Mouse (Mus musculus) mouse embryonic stem cell (cell line): Measurements from ENCODE around the gene Ide.

ENCODE experiments used
- in situ Hi-C, 2 experiments: fragments of 300-500 bp; cut with MboI; formaldehyde crosslinking; loops; 1 replicate in 1 of 2; 3 replicates in 1 of 2; pipeline ENCODE4 v1.14.3; 2019 to 2020; ENCODE audit warnings: low sequenced_read_pairs in 2 of 2, low pct_unique_long_range_greater_than_20kb in 1 of 2, mixed read lengths in 1 of 2; ENCODE audit not compliant: unreplicated experiment in 1 of 2

The Ide gene

GRCm38 (mm10) chr19:37290906-37291305 is 46.7 kb downstream of the Ide start:
- in situ Hi-C loops = no loop called here

- in situ Hi-C loops = no loop called here
Observed at GRCm38 (mm10) chr19:37284775-37285174, 52.9 kb downstream of the Ide start.

GRCm38 (mm10) chr19:37283166-37283565 is 54.5 kb downstream of the Ide start:
- in situ Hi-C loops = no loop called here

- in situ Hi-C loops = no loop called here
Observed at GRCm38 (mm10) chr19:37281710-37282109, 55.9 kb downstream of the Ide start.

GRCm38 (mm10) chr19:37279194-37279593 is 58.5 kb downstream of the Ide start:
- in situ Hi-C loops = no loop called here

- in situ Hi-C loops = no loop called here
Observed at GRCm38 (mm10) chr19:37275555-37275954, 62.1 kb downstream of the Ide start.

- in situ Hi-C loops = no loop called here
Observed at GRCm38 (mm10) chr19:37269106-37269505, 68.5 kb downstream of the Ide start.

GRCm38 (mm10) chr19:37265333-37266103 is 72.1 kb downstream of the Ide start:
- in situ Hi-C loops = no loop called here

GRCm38 (mm10) chr19:37263943-37264897 is 73.4 kb downstream of the Ide start:
- in situ Hi-C loops = loop anchor here in 1 of 2 experiments (5.0 kb wide), 1 partner anchor 217 kb away; no protein-coding TSS in a partner anchor

GRCm38 (mm10) chr19:37263566-37263942 is 74.1 kb downstream of the Ide start:
- in situ Hi-C loops = loop anchor here in 1 of 2 experiments (5.0 kb wide), 1 partner anchor 216 kb away; no protein-coding TSS in a partner anchor

- in situ Hi-C loops = loop anchor here in 1 of 2 experiments (5.0 kb wide), 1 partner anchor 215 kb away; no protein-coding TSS in a partner anchor
Observed at GRCm38 (mm10) chr19:37262389-37262788, 75.3 kb downstream of the Ide start.

- in situ Hi-C loops = no loop called here
Observed at GRCm38 (mm10) chr19:37255321-37255720, 82.3 kb downstream of the Ide start.

GRCm38 (mm10) chr19:37252104-37252503 is 85.5 kb downstream of the Ide start:
- in situ Hi-C loops = no loop called here

- in situ Hi-C loops = loop anchor here in 1 of 2 experiments (5.0 kb wide), 1 partner anchor 291 kb away; no protein-coding TSS in a partner anchor
Observed at GRCm38 (mm10) chr19:37248199-37248598, 89.5 kb downstream of the Ide start.

GRCm38 (mm10) chr19:37246859-37247258 is 90.8 kb downstream of the Ide start:
- in situ Hi-C loops = loop anchor here in 1 of 2 experiments (5.0 kb wide), 1 partner anchor 290 kb away; no protein-coding TSS in a partner anchor

- in situ Hi-C loops = no loop called here
Observed at GRCm38 (mm10) chr19:37242707-37243106, 94.9 kb downstream of the Ide start.

- in situ Hi-C loops = no loop called here
Observed at GRCm38 (mm10) chr19:37241201-37241600, 96.5 kb downstream of the Ide start.

- in situ Hi-C loops = no loop called here
Observed at GRCm38 (mm10) chr19:37239096-37239495, 98.6 kb downstream of the Ide start.

- in situ Hi-C loops = no loop called here
Observed at GRCm38 (mm10) chr19:37238651-37239050, 99.0 kb downstream of the Ide start.
